Mouse (Mus musculus) myocyte (in vitro differentiated cells): ENCODE measurements around the gene Paqr4. TPM values are rescaled to one million over a fixed set of nuclear protein-coding genes. Genes with fewer than 3 reads are reported as not detected.

ENCODE experiments used
- H3K27me3 ChIP-seq: one replicate; pipeline ENCODE4 v1.6.1; 2011; ENCODE audit not compliant: control insufficient read depth, insufficient read depth, insufficient read length
- H3K36me3 ChIP-seq: one replicate; pipeline ENCODE4 v1.6.1; 2011; ENCODE audit not compliant: control insufficient read depth, insufficient read depth
- H3K4me2 ChIP-seq: one replicate; pipeline ENCODE4 v1.6.1; 2011; ENCODE audit warnings: low read depth, control low read depth
- H3K4me3 ChIP-seq: one replicate; pipeline ENCODE4 v1.5.1; 2011; ENCODE audit warnings: mild to moderate bottlenecking, control low read depth, moderate library complexity
- H3K79me2 ChIP-seq: one replicate; pipeline ENCODE4 v1.6.1; 2011; ENCODE audit not compliant: control insufficient read depth, insufficient read depth
- H3ac ChIP-seq: one replicate; pipeline ENCODE4 v1.6.1; 2011; ENCODE audit not compliant: control insufficient read depth, insufficient read length
- CEBPB ChIP-seq: IDR thresholded peaks from 2 replicates; pipeline ENCODE4 v1.6.1; 2011; ENCODE audit warnings: mild to moderate bottlenecking, moderate library complexity; ENCODE audit not compliant: poor library complexity, insufficient read depth, severe bottlenecking
- E2F4 ChIP-seq: IDR thresholded peaks from one replicate; pipeline ENCODE4 v1.6.1; 2011; ENCODE audit warnings: mild to moderate bottlenecking, control low read depth, moderate library complexity; ENCODE audit not compliant: insufficient read depth
- MAX ChIP-seq: IDR thresholded peaks from one replicate; pipeline ENCODE4 v1.6.1; 2011; ENCODE audit warnings: low read depth, mild to moderate bottlenecking, control low read depth
- MYOD1 ChIP-seq, 3 experiments: IDR thresholded peaks; one replicate each; pipeline ENCODE4 v1.6.1; 2011; ENCODE audit warnings: control low read depth in 2 of 3, low read depth in 2 of 3, mild to moderate bottlenecking in 2 of 3, moderate library complexity in 1 of 3; ENCODE audit not compliant: insufficient read length in 2 of 3, control insufficient read depth in 1 of 3
- MYOG ChIP-seq, 3 experiments: IDR thresholded peaks; one replicate each; pipeline ENCODE4 v1.6.1; 2011; ENCODE audit warnings: control low read depth in 2 of 3, low read depth in 2 of 3, mild to moderate bottlenecking in 2 of 3; ENCODE audit not compliant: insufficient read length in 2 of 3, control insufficient read depth in 1 of 3, insufficient read depth in 1 of 3
- POLR2A ChIP-seq: IDR thresholded peaks from one replicate; pipeline ENCODE4 v1.6.1; 2011; ENCODE audit warnings: low read depth, mild to moderate bottlenecking, control low read depth, moderate library complexity; ENCODE audit not compliant: insufficient read length
- POLR2AphosphoS2 ChIP-seq: IDR thresholded peaks from one replicate; pipeline ENCODE4 v1.6.1; 2011; ENCODE audit warnings: low read depth, control low read depth; ENCODE audit not compliant: insufficient read length
- REST ChIP-seq: IDR thresholded peaks from one replicate; pipeline ENCODE4 v1.6.1; 2011; ENCODE audit warnings: mild to moderate bottlenecking, control low read depth, moderate library complexity; ENCODE audit not compliant: insufficient read depth, insufficient read length
- SRF ChIP-seq: IDR thresholded peaks from one replicate; pipeline ENCODE4 v1.6.1; 2011; ENCODE audit warnings: low read depth; ENCODE audit not compliant: control insufficient read depth, insufficient read length
- TCF12 ChIP-seq: IDR thresholded peaks from one replicate; pipeline ENCODE4 v1.6.1; 2011; ENCODE audit warnings: mild to moderate bottlenecking, control low read depth; ENCODE audit not compliant: poor library complexity, insufficient read depth, severe bottlenecking
- TCF3 ChIP-seq: IDR thresholded peaks from one replicate; pipeline ENCODE4 v1.6.1; 2011; ENCODE audit warnings: low read depth, control low read depth; ENCODE audit not compliant: insufficient read length
- USF1 ChIP-seq: IDR thresholded peaks from one replicate; pipeline ENCODE4 v1.6.1; 2011; ENCODE audit warnings: low read depth, mild to moderate bottlenecking, control low read depth, moderate library complexity
- polyA plus RNA-seq: library from polyadenylated mRNA; unstranded; fragments of >200 nt; fragmentation: generic; extraction: Trizol; gene quantifications from one replicate; pipeline ENCODE4 v1.2.1, GENCODE M21; 2012; ENCODE audit warnings: missing spikeins

The Paqr4 gene
- polyA plus RNA-seq, 1 experiment: 15.4 TPM

GRCm38 (mm10) chr17:23761155-23761554 lies 20.5 kb upstream of the Paqr4 start:
- no peaks in the 10 kb centered on the region for H3K79me2 ChIP-seq
- peaks cover 8% of the 10 kb centered on the region for H3K36me3 ChIP-seq
- no peak overlapping the region for H3K4me2 ChIP-seq
- H3K4me3 ChIP-seq: no peak overlapping the region
- no peak overlapping the region for H3ac ChIP-seq
- TF ChIP-seq TCF3: no peak
- TF ChIP-seq USF1: no peak
- no peak for TF ChIP-seq SRF
- no peak for TF ChIP-seq TCF12
- TF ChIP-seq POLR2AphosphoS2: no peak
- TF ChIP-seq MAX: no peak
- TF ChIP-seq CEBPB: no peak
- TF ChIP-seq REST: no peak
- TF ChIP-seq MYOD1 (IDR thresholded peaks at IDR 0.05; ENCODE audit: control insufficient read depth in 1 of 3, insufficient read length in 2 of 3, low read depth in 2 of 3): no peak
- TF ChIP-seq POLR2A: no peak
- TF ChIP-seq MYOG (IDR thresholded peaks at IDR 0.05; ENCODE audit: control insufficient read depth in 1 of 3, insufficient read depth in 1 of 3, insufficient read length in 2 of 3, low read depth in 2 of 3): no peak
- TF ChIP-seq E2F4: no peak
- no peaks in the 10 kb centered on the region for H3K27me3 ChIP-seq

- Histone ChIP-seq H3K4me3 (no peak overlapping the region), H3K4me2 (no peak overlapping the region), H3ac (no peak overlapping the region), H3K79me2 (no peaks in the 10 kb centered on the region), H3K27me3 (no peaks in the 10 kb centered on the region), H3K36me3 (peaks cover 11% of the 10 kb centered on the region)
- TF ChIP-seq POLR2A (no peak), MAX (no peak), CEBPB (no peak), USF1 (no peak), E2F4 (no peak), TCF3 (no peak), REST (no peak)
Observed at GRCm38 (mm10) chr17:23760231-23760630, 19.6 kb upstream of the Paqr4 start.

- TF ChIP-seq TCF12 (no peak), E2F4 (no peak), MAX (no peak), POLR2A (no peak), USF1 (no peak), POLR2AphosphoS2 (no peak), CEBPB (no peak), TCF3 (no peak), MYOD1 (IDR thresholded peaks at IDR 0.05; ENCODE audit: control insufficient read depth in 1 of 3, insufficient read length in 2 of 3, low read depth in 2 of 3) (no peak), SRF (no peak), REST (no peak), MYOG (IDR thresholded peaks at IDR 0.05; ENCODE audit: control insufficient read depth in 1 of 3, insufficient read depth in 1 of 3, insufficient read length in 2 of 3, low read depth in 2 of 3) (no peak)
- Histone ChIP-seq H3K4me3 (no peak overlapping the region), H3K36me3 (peaks cover 12% of the 10 kb centered on the region), H3ac (no peak overlapping the region), H3K27me3 (no peaks in the 10 kb centered on the region), H3K79me2 (no peaks in the 10 kb centered on the region), H3K4me2 (no peak overlapping the region)
Observed at GRCm38 (mm10) chr17:23758801-23759200, 18.1 kb upstream of the Paqr4 start.

- TF ChIP-seq MYOG (IDR thresholded peaks at IDR 0.05; ENCODE audit: control insufficient read depth in 1 of 3, insufficient read depth in 1 of 3, insufficient read length in 2 of 3, low read depth in 2 of 3) (no peak), TCF12 (no peak), REST (no peak), SRF (no peak)
- no peaks in the 10 kb centered on the region for H3K27me3 ChIP-seq
- no peak overlapping the region for H3K4me2 ChIP-seq
- H3K79me2 ChIP-seq: no peaks in the 10 kb centered on the region
- H3K36me3 ChIP-seq: peaks cover 12% of the 10 kb centered on the region
- H3ac ChIP-seq: no peak overlapping the region
- no peak overlapping the region for H3K4me3 ChIP-seq
Observed at GRCm38 (mm10) chr17:23757581-23757980, 16.9 kb upstream of the Paqr4 start.

- peaks cover 8% of the 10 kb centered on the region for H3K36me3 ChIP-seq
- H3K4me3 ChIP-seq: no peak overlapping the region
- no peaks in the 10 kb centered on the region for H3K79me2 ChIP-seq
- no peaks in the 10 kb centered on the region for H3K27me3 ChIP-seq
- no peak for TF ChIP-seq USF1
- no peak for TF ChIP-seq POLR2AphosphoS2
- TF ChIP-seq MAX: no peak
- TF ChIP-seq TCF12: no peak
- TF ChIP-seq MYOG (IDR thresholded peaks at IDR 0.05; ENCODE audit: control insufficient read depth in 1 of 3, insufficient read depth in 1 of 3, insufficient read length in 2 of 3, low read depth in 2 of 3): no peak
- TF ChIP-seq SRF: no peak
- H3ac ChIP-seq: no peak overlapping the region
- no peak overlapping the region for H3K4me2 ChIP-seq
Observed at GRCm38 (mm10) chr17:23755689-23756088, 15.0 kb upstream of the Paqr4 start.
